Mouse (Mus musculus) ES-Bruce4 (cell line): Measurements from ENCODE around the gene Ubash3a.
A peak's percentile ranks its signal among the peaks of the same experiment; 100 is the strongest.

Source experiments
- CTCF ChIP-seq: IDR thresholded peaks from one replicate; pipeline ENCODE4 v1.8.1; 2011; ENCODE audit warnings: low read depth, low read length
- POLR2A ChIP-seq: IDR thresholded peaks from one replicate; pipeline ENCODE4 v1.8.1; 2011; ENCODE audit warnings: low read length; ENCODE audit not compliant: insufficient read depth

DNA sequence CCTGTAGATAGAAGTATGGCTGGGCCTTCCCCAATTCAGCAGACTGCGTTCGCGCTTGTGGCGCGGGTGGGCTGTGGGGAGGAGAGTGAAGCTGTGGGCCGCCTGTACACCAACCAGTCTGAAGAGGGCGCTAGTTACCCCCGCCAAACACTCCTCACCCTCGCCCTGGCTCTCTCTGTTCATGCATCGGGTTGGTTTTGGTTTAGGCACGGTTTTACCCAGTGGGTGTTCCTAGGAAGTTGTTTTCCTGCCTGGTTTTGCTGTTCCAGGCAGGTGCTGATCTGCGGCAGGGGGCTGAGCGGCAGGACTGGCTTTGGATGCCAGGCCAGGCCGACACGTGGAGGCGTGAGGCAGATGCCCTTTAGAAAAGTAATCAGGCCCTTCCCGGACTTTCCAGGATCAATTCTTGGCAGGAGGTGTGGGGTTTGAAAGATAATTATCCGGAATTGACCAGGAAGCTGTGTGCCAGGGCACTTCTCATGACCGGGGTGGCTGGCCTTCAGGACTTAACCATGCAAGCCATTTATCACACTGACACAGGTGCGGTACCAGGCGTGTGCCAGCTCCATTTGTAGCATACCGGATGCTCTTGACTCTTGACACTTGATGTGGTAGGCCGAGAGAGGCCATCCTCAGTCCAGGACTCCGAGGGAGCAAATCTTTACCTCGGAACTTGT lies 87.7 kb downstream of the Ubash3a start:
- TF ChIP-seq CTCF (peak; percentile 89), POLR2A (no peak)
